Mouse (Mus musculus) kidney, postnatal 36 days (tissue): ENCODE data around the gene Ttc30a1.

Experiments used
- DNase-seq, 2 experiments: peaks; one replicate each; pipeline ENCODE4 v3.0.0; 2021 to 2022; ENCODE audit warnings: mixed read lengths in 2 of 2

Ttc30a1 gene

DNA sequence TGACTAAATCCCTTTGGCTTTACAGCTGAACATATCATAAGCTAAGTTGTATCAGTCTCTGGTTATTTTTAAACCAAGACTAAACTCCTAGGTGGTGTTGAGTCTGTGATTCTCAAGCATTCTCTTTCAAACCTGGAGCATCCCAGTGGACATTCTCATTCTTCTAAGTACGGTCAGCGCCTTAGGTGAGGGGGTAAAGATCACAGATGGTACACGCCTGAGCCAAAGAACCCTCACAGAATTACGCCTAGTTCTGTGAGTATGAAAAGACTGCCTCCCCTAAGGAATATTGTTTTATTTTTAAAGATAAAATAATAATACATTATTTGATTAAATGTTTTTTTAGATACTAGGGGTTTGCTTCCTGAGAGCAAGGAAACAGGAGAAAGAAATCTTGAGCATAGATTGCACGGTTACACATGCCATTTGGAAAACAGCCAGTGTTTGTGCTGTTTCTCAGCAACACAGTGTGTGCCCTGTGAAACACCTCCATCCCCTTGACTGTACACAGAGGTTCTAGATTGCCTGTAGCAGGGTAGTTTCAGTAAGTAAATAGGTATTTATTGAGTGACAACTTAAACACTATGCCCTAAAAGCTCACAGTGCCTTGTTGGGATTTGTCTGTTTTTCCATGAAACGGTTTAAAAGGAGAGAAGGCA lies 51.9 kb downstream of the Ttc30a1 start:
- no peak for DNase-seq

DNA sequence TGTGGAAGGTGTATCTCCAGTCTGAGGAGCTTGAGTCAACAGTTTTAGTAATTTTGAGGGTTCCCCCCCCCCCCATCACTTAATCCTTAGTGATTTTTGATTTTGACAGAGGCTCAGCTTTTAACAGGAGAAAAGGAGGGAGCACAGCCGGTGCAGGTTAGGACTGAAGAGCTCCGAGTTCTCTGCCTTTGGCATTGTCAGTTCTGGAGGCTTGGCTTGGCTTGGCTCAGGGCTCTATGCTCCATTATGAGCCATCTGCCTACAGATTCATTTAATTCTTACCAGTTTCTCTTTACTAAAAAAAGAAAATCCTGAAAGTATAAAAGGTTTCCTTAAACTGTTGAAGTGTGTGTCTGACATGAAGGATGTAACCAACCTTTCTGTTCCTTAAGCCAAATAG lies 52.6 kb downstream of the Ttc30a1 start:
- DNase-seq = no peak
